Mouse (Mus musculus) forebrain, embryonic 16.5 days (tissue): ENCODE data around the gene Gpr15. TPM values are rescaled to one million over a fixed set of nuclear protein-coding genes. Genes with fewer than 3 reads are reported as not detected.

Experiments used
- ATAC-seq: fragments of 200-750 bp; cut with Nextera tagmentation; 2 replicates; pipeline ENCODE4 v1.8.0; 2017; ENCODE audit warnings: mild to moderate bottlenecking, moderate library complexity
- H3K27ac ChIP-seq: fragments of 300-500 bp; sonication (generic); 2 replicates; pipeline ENCODE4 v1.5.1; 2014; ENCODE audit warnings: low read length, control low read depth
- H3K27me3 ChIP-seq: fragments of 300-500 bp; sonication (generic); replicated peaks from 2 replicates; pipeline ENCODE4 v1.6.1; 2014; ENCODE audit warnings: low read length; ENCODE audit not compliant: control insufficient read depth, insufficient read depth
- H3K36me3 ChIP-seq: fragments of 300-500 bp; sonication (generic); 2 replicates; pipeline ENCODE4 v1.6.1; 2014; ENCODE audit not compliant: control insufficient read depth, insufficient read depth
- H3K4me1 ChIP-seq: fragments of 300-500 bp; sonication (generic); replicated peaks from 2 replicates; pipeline ENCODE4 v1.6.1; 2014; ENCODE audit warnings: low read length; ENCODE audit not compliant: control insufficient read depth, insufficient read depth
- H3K4me2 ChIP-seq: fragments of 300-500 bp; sonication (generic); 2 replicates; pipeline ENCODE4 v1.6.1; 2014; ENCODE audit warnings: mild to moderate bottlenecking, low read length, control low read depth
- H3K4me3 ChIP-seq: fragments of 300-500 bp; sonication (generic); replicated peaks from 2 replicates; pipeline ENCODE4 v1.5.1; 2014; ENCODE audit warnings: mild to moderate bottlenecking, low read length, control low read depth
- H3K9ac ChIP-seq: fragments of 300-500 bp; sonication (generic); replicated peaks from 2 replicates; pipeline ENCODE4 v1.6.1; 2014; ENCODE audit warnings: low read depth, low read length, control low read depth
- H3K9me3 ChIP-seq: fragments of 300-500 bp; sonication (generic); 2 replicates; pipeline ENCODE4 v1.6.1; 2016; ENCODE audit warnings: low read length; ENCODE audit not compliant: control insufficient read depth
- WGBS: fragments of 180-500 bp; shearing (Covaris S2); extraction: QIAGEN DNeasy Blood & Tissue Kit; methylation state at CpG from one replicate; pipeline ENCODE4 v1.1.7; 2014; 5-methylcytosine and 5-hydroxymethylcytosine counted together
- polyA plus RNA-seq: library from polyadenylated mRNA; unstranded; fragments of >200 nt; fragmentation: Nextera tagmentation; extraction: Ambion mirVana; gene quantifications from 2 replicates; pipeline ENCODE4 v1.2.1, GENCODE M21; 2015

The Gpr15 gene
- polyA plus RNA-seq, 1 experiment from 2014 or later, result not detected

DNA sequence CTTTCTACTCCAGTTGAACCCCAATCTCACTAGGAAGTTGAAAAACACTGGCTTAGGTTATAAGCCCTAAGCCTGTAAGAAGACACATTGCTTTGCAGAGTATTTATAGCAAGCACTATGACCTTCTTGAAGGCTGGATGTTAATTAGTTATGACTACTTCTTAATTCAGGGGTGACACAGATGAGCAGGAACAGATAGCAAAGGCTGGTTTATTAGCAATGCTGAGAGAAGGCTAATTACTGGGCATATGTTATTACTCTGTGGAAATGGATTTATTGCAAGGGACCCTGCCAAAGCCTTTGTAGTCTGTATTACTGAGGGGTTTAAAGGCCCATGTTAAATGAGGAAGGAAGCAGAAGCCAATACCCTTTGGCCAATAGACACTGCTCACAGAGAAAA is 13.9 kb downstream of the Gpr15 start:
- no peak overlapping the region for H3K4me3 ChIP-seq
- ATAC-seq, result no peak

DNA sequence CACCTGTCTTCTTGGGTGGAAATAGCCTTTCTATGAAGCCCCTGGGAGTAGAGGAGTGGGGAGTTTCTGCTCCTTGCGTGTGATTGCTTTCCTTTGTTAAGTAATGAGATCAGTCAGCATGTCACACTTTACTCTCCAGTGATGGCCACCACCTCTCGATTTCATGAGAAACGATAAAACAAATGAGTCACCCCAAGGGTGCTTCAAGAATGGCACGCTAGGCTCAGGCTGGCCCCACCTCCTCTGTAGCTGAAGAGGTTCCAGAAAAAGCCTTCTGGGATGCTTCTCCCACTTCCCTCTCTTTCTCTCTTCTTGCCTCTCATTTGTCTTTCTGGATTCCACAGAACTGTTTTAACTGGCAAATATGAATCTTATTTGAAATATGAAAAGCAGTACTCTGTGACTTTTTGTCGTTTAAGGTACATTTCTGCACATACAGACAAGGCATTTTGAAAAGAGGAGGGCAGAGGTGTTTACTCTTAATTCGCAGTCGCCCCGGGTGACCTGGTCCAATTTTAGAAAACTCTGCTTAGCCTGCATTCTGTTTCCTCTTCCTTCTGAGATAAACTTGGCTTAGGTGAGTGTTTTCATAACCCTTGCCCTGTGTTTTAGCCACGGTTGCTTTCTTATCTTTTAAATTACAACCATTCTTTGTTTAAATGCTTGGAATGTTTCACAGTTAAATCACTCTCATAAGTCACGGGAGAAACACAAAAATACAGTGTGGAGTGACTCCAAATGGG is 15.3 kb downstream of the Gpr15 start:
- H3K9ac ChIP-seq, result no peak overlapping the region
- H3K4me1 ChIP-seq, result no peaks in the 10 kb centered on the region
- no peaks in the 10 kb centered on the region for H3K9me3 ChIP-seq
- no peak overlapping the region for H3K27ac ChIP-seq
- H3K4me3 ChIP-seq, result no peak overlapping the region
- WGBS, result 57% methylated on average over 10 of the region's 10 CpGs
- no peaks in the 10 kb centered on the region for H3K27me3 ChIP-seq
- H3K36me3 ChIP-seq, result no peaks in the 10 kb centered on the region
- no peak overlapping the region for H3K4me2 ChIP-seq
- ATAC-seq, result no peak

More for the DNA sequence above, 13.9 kb downstream of the Gpr15 start:
- no peak overlapping the region for H3K27ac ChIP-seq
- no peak overlapping the region for H3K4me2 ChIP-seq
- H3K9me3 ChIP-seq, result no peaks in the 10 kb centered on the region
- H3K4me1 ChIP-seq, result no peaks in the 10 kb centered on the region
- no peaks in the 10 kb centered on the region for H3K27me3 ChIP-seq
- H3K36me3 ChIP-seq, result no peaks in the 10 kb centered on the region
- H3K9ac ChIP-seq, result no peak overlapping the region

DNA sequence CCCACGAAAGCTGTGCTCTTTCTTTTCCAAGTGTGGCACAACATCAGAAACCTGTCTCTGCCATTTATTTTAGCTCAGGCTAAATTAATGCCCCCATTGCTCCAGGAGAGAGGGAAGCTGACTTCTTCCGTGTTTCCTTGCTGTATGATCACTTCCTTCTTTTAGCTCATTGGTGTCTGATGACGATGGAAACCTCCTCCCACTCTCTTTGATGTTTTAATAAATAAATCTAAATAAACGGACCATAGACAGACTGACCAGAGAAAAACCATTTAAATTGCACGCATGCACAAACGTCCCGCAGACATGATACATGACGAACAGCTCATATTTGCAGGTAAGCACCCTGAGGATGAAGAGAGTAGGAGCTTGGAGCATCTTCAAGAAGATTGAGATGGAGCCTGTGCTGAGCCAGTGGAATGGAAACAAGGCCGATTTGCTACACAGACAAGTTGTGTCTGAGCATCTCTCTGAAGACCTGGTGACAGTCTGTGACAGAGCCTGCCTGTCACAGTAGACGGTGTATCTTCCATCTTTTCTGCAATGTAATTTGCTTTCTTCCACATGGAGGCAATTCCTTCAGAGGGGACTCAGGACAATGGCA is 16.4 kb downstream of the Gpr15 start:
- H3K27me3 ChIP-seq, result no peaks in the 10 kb centered on the region
- no peak overlapping the region for H3K4me2 ChIP-seq
- ATAC-seq, result no peak
- H3K9me3 ChIP-seq, result no peaks in the 10 kb centered on the region
- H3K9ac ChIP-seq, result no peak overlapping the region
- H3K4me3 ChIP-seq, result no peak overlapping the region
- 87% methylated on average over 10 of the region's 10 CpGs for WGBS
- H3K27ac ChIP-seq, result no peak overlapping the region
- H3K4me1 ChIP-seq, result no peaks in the 10 kb centered on the region
- no peaks in the 10 kb centered on the region for H3K36me3 ChIP-seq

DNA sequence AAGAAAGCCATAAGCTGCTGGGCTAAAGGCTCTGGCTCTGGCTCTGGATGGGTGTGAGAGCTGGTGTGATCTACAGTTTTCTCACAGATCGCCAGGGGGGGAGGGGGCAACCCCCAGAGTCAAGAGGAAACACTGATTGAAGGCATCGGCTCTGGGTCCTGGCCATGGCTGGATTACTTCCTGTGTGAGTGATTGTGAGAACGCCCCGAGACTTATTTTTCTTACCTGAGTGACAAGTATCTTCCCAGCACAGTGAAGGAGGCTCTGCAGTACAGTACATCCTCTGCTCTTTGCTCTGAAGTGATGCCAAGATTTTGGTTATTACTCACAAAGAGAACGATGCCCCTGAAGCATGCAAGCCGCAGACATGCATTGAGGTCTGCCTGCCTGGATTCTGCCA is 17.1 kb downstream of the Gpr15 start:
- no peak overlapping the region for H3K27ac ChIP-seq
- no peaks in the 10 kb centered on the region for H3K36me3 ChIP-seq
- no peak overlapping the region for H3K4me3 ChIP-seq
- H3K9me3 ChIP-seq, result no peaks in the 10 kb centered on the region
- no peaks in the 10 kb centered on the region for H3K27me3 ChIP-seq
- 72% methylated on average over 6 of the region's 6 CpGs for WGBS
- H3K4me1 ChIP-seq, result no peaks in the 10 kb centered on the region
- H3K4me2 ChIP-seq, result no peak overlapping the region
- no peak for ATAC-seq
- H3K9ac ChIP-seq, result no peak overlapping the region

DNA sequence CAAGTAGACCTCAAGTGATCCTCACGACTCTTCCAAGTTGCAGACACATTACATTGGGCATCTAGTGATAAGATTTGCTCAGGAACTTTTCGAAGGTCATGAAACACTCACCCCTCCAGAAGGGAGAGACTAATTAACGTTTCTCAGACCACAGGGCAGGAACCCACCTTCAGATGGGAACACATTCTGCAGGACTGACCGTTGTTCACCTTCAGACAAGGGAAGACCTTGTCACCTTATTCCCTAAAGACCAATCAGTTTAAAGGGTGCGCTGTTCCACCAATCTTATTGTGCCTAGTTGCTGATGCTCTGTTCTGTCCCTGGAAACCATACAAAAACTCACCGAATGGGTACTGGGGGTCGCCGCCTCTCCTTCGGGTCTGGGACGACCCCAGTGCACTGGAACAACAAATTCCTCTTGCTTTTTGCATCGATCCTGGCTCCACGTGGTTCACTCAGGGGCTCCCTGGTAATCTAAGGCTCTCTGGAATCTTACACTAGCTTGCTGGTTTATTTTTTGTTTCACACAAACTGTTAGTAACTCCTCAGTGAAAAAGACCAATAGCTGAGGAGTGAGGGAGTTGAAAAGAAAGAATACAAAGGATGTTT is 17.9 kb downstream of the Gpr15 start:
- Histone ChIP-seq H3K27ac (no peak overlapping the region), H3K4me2 (no peak overlapping the region), H3K36me3 (no peaks in the 10 kb centered on the region), H3K4me3 (no peak overlapping the region), H3K27me3 (no peaks in the 10 kb centered on the region), H3K4me1 (no peaks in the 10 kb centered on the region), H3K9me3 (no peaks in the 10 kb centered on the region), H3K9ac (no peak overlapping the region)
- ATAC-seq, result no peak
- 88% methylated on average over 12 of the region's 12 CpGs for WGBS

DNA sequence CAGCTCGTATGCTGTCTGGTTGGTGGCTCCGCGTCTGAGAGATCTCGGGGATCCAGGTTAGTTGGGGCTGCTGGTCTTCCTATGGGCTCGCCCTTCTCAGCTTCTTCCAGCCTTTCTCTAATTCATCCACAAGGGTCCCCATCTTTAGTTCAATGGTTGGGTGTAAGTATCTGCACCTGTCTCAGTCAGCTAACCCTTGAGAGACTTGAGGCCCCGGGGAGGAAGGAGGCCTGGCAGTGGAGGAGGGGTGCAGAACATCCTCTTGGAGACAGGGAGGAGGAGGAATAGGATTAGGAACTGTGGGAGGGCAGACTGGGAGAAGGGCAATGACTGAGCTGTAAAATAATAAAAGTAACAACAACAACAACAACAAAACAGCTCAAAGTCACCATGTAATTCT is 18.7 kb downstream of the Gpr15 start:
- no peak for ATAC-seq
- no peaks in the 10 kb centered on the region for H3K4me1 ChIP-seq
- no peak overlapping the region for H3K4me2 ChIP-seq
- H3K9ac ChIP-seq, result no peak overlapping the region
- H3K9me3 ChIP-seq, result no peaks in the 10 kb centered on the region
- no peaks in the 10 kb centered on the region for H3K36me3 ChIP-seq
- WGBS, result 84% methylated on average over 6 of the region's 6 CpGs
- H3K27me3 ChIP-seq, result no peaks in the 10 kb centered on the region
- no peak overlapping the region for H3K27ac ChIP-seq
- H3K4me3 ChIP-seq, result no peak overlapping the region

DNA sequence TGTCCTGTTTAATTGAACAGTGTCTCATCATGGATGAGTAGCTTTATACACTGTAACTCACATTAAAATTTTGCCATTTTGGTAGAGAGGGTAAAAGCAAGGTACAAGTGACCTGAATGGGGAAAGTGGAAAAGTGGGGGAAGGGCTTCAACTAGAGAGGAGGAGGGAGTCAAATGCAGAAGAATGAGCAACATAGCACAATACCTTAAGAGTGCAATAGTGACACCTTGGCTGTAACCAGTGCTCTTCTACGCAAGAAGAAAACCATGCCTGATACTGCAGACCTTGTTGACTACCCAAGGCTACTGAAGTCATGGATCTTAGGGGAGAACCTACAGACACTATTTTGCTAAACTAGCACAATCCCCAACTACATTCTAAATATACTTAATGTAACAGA is 21.6 kb downstream of the Gpr15 start:
- no peak overlapping the region for H3K27ac ChIP-seq
- no peaks in the 10 kb centered on the region for H3K27me3 ChIP-seq
- ATAC-seq, result no peak
- 95% methylated on average over 1 of the region's 1 CpGs for WGBS
- no peaks in the 10 kb centered on the region for H3K9me3 ChIP-seq
- no peak overlapping the region for H3K4me2 ChIP-seq
- H3K4me1 ChIP-seq, result no peaks in the 10 kb centered on the region
- no peak overlapping the region for H3K9ac ChIP-seq
- H3K36me3 ChIP-seq, result no peaks in the 10 kb centered on the region
- H3K4me3 ChIP-seq, result no peak overlapping the region

DNA sequence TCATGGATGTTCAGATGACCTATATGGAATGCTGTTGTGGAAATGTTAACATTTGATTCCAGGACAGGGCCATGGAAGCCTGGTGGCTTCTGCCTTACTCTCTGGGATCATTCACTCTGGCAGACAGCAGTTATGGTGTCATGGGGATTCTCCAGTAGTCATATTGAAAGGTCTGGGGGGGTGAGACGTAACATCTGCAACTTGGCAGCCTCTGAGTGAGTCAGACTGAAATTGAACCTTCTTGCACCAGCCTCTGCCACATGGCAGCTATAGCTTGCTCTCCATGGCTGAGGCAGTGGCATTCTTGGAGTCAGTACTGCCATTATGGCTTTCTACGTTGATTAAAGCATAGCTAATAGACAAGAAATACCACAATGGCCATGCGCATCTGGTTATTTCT is 22.1 kb downstream of the Gpr15 start:
- Histone ChIP-seq H3K9me3 (no peaks in the 10 kb centered on the region), H3K27ac (no peak overlapping the region), H3K36me3 (no peaks in the 10 kb centered on the region), H3K4me2 (no peak overlapping the region), H3K4me1 (no peaks in the 10 kb centered on the region), H3K27me3 (no peaks in the 10 kb centered on the region), H3K9ac (no peak overlapping the region), H3K4me3 (no peak overlapping the region)
- no peak for ATAC-seq
- 89% methylated on average over 3 of the region's 3 CpGs for WGBS

DNA sequence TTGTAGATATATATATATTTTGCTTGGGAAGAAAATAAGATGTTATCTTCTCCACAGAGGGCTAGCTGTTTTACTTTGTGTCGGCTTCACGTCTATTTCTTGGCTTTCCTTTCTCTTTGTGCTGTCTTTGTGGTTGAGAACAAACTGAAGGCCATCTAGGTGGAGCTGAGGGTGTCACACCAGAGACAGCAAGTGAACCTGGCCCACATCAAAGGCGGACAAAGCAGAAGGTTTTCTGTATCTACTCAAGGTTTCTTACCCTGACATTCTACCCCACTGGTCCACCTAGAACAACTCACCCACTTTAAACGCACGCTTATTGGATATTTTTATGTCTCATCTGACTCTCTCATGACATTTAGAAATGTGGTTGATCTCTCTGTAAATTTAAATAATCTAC is 24.8 kb downstream of the Gpr15 start:
- H3K4me1 ChIP-seq, result no peaks in the 10 kb centered on the region
- WGBS, result 93% methylated on average over 5 of the region's 5 CpGs
- H3K4me2 ChIP-seq, result no peak overlapping the region
- no peak overlapping the region for H3K27ac ChIP-seq
- H3K36me3 ChIP-seq, result no peaks in the 10 kb centered on the region
- ATAC-seq, result no peak
- no peaks in the 10 kb centered on the region for H3K9me3 ChIP-seq
- H3K9ac ChIP-seq, result no peak overlapping the region
- no peaks in the 10 kb centered on the region for H3K27me3 ChIP-seq
- H3K4me3 ChIP-seq, result no peak overlapping the region
